Mouse (Mus musculus) adrenal gland, postnatal 14 days (tissue): ENCODE measurements around the gene Man2a1. TPM values are rescaled to one million over a fixed set of nuclear protein-coding genes. Genes with fewer than 3 reads are reported as not detected.
A peak's percentile ranks its signal among the peaks of the same experiment; 100 is the strongest.

Source experiments
- DNase-seq: peaks from one replicate; pipeline ENCODE4 v3.0.0; 2021; ENCODE audit warnings: mixed read lengths
- long read RNA-seq, 2 experiments: library from polyadenylated mRNA; stranded (forward); transcript quantifications; one replicate each; pipeline ENCODE4 v2.0.0; 2021
- total RNA-seq: library from RNA; stranded (reverse); gene quantifications from 2 replicates; pipeline ENCODE4 v1.2.3, GENCODE M21; 2021

Man2a1 gene
- total RNA-seq = 150 and 156 TPM in 2 replicates
- long read RNA-seq, experiment 1, full-length matches to known transcripts = 1 of 14 reads
- long read RNA-seq, experiment 1, partial matches to known transcripts = 4 of 14 reads
- long read RNA-seq, experiment 1, other reads (novel, unspliced or antisense) = 9 of 14 reads
- long read RNA-seq, experiment 2, full-length matches to known transcripts = 1 of 23 reads
- long read RNA-seq, experiment 2, partial matches to known transcripts = 2 of 23 reads
- long read RNA-seq, experiment 2, other reads (novel, unspliced or antisense) = 20 of 23 reads

DNA sequence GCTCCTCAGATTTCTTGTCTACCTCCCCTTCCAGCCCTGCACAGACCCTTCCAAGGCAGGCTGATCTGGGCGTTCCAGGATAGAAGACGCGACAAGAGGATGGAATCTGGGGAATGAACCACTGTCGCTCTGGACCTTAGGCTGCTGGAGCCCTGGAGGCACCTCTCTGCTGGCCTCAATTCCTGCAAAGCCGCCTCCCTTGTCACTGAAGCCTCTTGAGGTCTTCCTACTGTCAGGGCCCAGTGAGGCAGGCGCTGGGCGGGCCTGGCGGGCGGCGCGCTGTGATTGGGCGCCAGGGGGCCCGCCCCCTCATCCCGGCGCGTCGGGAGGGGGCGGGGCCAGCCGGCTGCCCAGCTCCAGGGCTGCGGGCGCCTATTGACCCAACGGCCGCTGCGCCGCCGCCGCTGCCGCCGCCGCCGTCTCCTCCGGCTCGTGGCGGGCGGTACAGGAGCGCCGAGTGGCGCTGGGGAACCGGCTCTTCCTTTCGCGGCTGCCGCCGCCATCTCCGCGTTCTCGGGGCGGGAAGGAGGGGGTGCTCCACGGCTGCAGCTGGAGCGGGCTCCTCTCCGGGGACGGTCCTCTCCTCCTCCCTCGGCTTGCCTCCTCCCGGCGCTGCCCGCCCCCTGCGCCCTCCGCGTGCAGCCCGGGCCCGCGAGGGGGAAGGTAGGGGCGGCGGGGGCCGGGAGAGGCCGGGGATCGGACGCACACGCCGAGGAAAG, at the start of gene Man2a1:
Gene Man2a1, plus strand, starts transcription at position 365 of the 719 bp plus-strand sequence.
- peak; percentile 93 for DNase-seq

- DNase-seq = no peak
Observed at GRCm38 (mm10) chr17:64553358-64553757, 47.2 kb upstream of the Man2a1 start.

GRCm38 (mm10) chr17:64554901-64555300, 45.6 kb upstream of the Man2a1 start:
- no peak for DNase-seq

- DNase-seq = peak; percentile 64
Observed at GRCm38 (mm10) chr17:64556661-64557445, 43.7 kb upstream of the Man2a1 start.

GRCm38 (mm10) chr17:64558994-64559540, 41.5 kb upstream of the Man2a1 start:
- DNase-seq = no peak

GRCm38 (mm10) chr17:64566435-64566834, 34.1 kb upstream of the Man2a1 start:
- DNase-seq = no peak

DNA sequence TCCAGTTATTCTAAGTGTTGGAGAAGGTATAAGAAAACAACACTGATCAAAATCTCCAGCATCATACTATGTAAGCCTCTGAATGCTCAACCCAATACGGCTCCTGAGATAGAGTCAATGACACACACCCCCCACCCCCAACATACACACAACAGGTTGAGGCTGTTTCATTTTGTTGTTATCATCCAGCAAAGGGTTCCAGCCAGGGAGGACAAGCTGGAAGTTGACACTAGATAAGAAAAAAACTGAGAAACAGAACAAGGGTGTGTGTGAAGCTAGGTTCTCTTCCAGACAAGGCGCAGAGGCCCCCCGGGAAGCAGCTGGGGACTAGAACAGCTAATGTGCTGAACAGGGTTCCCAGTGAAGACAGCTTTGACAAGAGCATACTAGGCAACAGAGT, 33.0 kb upstream of the Man2a1 start:
- DNase-seq = no peak

DNA sequence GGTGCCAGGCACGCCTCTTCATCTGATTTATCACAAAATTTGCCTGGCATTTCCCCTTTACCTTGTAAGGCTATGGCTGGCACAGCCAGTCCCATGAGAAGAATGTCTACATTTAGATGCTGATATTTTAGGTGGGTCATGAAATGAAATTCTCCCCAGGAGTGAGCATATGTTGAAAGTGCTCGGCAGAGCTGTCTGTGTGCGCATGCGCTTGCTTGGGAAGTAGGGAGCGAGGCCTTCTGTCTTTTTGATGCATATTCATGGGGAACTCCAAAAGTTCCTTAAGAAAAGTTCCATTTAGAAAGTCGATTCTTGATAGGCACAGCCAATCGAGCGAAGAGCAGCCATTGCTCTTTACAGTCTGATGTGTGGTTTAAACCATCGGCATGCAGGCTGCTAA, 26.6 kb upstream of the Man2a1 start:
- no peak for DNase-seq

GRCm38 (mm10) chr17:64575240-64575639, 25.3 kb upstream of the Man2a1 start:
- peak; percentile 24 for DNase-seq

DNA sequence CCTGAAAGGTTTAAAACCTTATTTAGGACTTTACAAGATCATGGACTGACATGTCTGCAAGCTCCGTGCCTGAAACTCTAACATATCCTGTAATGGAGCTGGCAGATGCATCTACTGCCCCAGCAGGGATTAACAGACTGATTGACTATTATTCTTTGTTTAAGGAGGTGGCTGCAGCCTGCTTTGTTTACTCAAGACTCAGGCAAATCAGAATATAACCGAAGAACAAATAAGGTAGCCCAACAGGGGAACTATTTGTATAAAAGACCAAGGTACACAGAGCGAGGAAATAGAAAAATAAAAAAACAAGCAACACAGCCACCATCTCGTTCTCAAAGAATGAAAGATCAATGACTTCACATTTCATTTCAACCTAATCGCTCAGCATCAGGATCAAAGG, 23.1 kb upstream of the Man2a1 start:
- DNase-seq = no peak

GRCm38 (mm10) chr17:64578346-64578745, 22.2 kb upstream of the Man2a1 start:
- DNase-seq = no peak

DNA sequence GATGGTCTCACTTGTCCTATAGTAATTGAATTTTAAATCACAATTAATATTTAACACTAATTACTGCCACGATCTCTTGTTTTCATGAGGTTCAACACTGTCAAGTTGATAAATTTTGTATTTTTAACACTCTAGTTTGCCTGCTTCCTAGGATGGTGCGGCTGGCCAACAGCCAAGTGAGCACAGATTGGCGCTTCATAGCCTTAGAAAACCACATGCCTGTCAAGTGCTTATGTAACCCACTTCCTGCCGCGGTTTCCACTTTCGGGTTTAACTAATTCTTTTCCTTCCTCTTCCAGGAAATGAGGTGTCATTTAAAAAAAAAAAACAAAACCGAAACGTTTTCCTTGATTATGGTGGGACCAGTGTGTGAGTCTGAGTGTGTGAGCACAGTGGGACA, 20.8 kb upstream of the Man2a1 start:
- peak; percentile 19 for DNase-seq

GRCm38 (mm10) chr17:64581133-64581532, 19.4 kb upstream of the Man2a1 start:
- no peak for DNase-seq

DNA sequence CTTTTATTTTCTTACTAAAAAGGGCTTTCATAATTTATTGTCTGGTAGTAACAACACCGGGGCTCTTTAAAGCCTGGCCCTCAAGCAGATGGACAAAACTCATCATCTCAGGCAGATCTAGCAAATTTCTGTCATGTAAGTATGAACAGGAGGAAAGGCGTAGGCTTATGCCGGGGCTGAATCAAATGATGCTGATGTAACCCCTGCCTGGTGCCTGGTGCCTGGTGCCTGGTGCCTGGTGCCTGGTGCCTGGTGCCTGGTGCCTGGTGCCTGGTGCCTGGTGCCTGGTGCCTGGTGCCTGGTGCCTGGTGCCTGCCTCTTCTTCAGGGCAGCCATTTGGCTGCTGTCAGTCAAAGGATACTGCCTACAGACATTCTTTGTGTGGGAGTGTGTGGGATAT, 18.6 kb upstream of the Man2a1 start:
- no peak for DNase-seq

- no peak for DNase-seq
Observed at GRCm38 (mm10) chr17:64590483-64590882, 10.1 kb upstream of the Man2a1 start.

DNA sequence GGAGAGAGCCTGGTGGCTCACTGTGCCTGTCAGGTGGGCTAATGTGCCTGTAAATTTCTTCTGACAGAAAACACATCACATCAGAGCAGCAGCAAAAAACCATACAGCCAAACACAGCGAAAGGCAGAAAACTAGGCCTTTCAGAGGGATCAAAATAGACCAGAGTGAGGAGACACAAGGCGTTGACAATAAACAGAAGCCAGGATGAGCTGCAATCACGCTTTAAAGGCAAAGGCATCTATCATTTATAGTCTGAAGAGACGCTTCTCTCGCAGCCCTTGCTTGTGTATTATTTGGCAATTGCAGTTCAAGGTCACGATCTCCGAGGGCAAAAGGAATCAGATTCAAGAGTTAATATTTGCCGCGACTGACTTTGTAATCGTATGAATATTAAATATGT, 9.2 kb upstream of the Man2a1 start:
- no peak for DNase-seq

DNA sequence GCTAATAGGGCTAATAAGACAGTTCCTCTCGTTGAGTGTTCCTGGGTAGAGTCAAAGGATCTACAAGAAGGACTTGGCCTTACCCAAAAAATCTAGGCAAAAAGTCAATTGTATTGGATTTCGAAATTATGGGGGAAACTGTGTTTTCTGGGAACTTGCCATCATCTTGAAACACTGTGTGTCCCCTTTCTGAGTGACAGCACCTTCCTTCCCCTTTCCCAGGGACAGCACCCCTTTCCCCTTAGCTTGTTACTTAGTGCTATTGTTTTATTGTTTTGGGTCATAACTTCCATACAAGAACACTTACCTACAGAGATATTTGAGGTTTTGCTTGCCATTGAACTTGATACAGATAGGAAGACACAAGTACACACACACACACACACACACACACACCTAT, 8.2 kb upstream of the Man2a1 start:
- DNase-seq = no peak

- DNase-seq = no peak
Observed at GRCm38 (mm10) chr17:64592788-64593187, 7.7 kb upstream of the Man2a1 start.

DNA sequence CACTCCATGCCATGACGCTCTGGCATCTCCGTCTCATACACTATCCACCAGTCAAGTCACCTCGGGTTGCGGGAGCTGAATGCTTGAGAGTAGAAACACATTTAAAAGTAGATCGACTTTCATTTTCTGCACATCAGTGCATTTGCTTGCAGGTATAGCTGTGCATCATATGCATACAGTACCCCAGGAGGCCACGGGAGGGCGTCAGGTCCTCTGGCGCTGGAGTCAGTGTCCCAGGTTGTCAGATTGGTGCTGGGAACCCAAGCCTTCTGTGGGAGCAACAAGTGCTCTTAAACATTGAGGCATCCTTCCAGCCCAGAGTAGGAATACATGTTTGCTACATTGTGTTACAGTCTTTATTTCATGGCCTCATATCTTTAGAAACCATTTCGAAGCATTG, 2.8 kb upstream of the Man2a1 start:
- no peak for DNase-seq

GRCm38 (mm10) chr17:64599916-64600315, 620 bp upstream of the Man2a1 start:
- peak; percentile 50 for DNase-seq

DNA sequence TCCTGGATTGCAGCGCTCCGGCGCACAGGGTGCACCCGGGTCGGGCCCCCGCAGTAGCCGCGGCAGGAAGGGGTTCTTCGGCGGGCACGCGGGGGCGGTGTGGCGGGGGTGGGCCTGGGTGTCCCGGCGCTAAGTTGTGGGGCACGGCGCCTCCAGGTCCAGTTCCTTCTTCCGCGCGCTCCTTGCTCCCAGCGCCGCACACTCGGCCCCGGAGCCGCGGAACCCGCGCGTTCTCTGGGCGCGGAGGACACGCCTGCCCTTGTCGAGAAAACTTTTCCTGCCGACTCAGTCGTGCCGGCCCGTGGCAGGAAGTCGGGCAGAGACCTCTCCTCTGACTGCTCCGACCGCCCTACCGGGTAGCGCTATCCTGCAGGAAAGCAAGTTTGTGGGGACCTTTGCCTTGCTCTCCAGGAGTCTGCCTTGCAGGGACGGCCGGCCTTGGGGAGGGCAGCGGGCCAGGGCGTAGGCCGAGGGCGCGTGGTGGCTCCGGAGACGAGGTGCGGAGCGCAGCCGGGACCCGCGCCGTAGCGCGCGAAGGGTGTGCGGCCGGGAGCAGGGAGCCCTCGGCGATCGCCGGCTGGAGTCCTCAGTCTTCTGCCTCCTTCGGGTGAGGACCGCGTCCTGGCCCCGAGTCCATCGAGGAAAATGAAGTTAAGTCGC, 685 bp downstream of the Man2a1 start:
- peak; percentile 84 for DNase-seq
